Mouse (Mus musculus) E14TG2a.4 (cell line): ENCODE results near the gene Irx4.
A peak's percentile ranks its signal among the peaks of the same experiment; 100 is the strongest.

Source experiments
- H3K27me3 ChIP-seq: 2 replicates; pipeline ENCODE4 v1.6.1; 2014; ENCODE audit warnings: low read length, control low read depth; ENCODE audit not compliant: insufficient read depth
- H3K36me3 ChIP-seq: 2 replicates; pipeline ENCODE4 v1.6.1; 2014; ENCODE audit warnings: low read length, control low read depth; ENCODE audit not compliant: insufficient read depth
- H3K4me1 ChIP-seq: replicated peaks from 2 replicates; pipeline ENCODE4 v1.6.1; 2014; ENCODE audit warnings: low read depth, low read length, control low read depth
- H3K4me3 ChIP-seq: replicated peaks from 2 replicates; pipeline ENCODE4 v1.5.1; 2014; ENCODE audit warnings: mild to moderate bottlenecking, low read length
- H3K9me3 ChIP-seq: 2 replicates; pipeline ENCODE4 v1.6.1; 2014; ENCODE audit warnings: low read length, control low read depth
- CTCF ChIP-seq: conservative IDR thresholded peaks from 2 replicates; pipeline ENCODE4 v1.5.1; 2014; ENCODE audit warnings: low read length
- NANOG ChIP-seq: IDR thresholded peaks from 2 replicates; pipeline ENCODE4 v1.6.1; 2014; ENCODE audit warnings: borderline replicate concordance, low read length, mixed read lengths
- POU5F1 ChIP-seq: IDR thresholded peaks from 2 replicates; pipeline ENCODE4 v1.6.1; 2014; ENCODE audit warnings: low read length, borderline replicate concordance

Irx4 gene

GRCm38 (mm10) chr13:73259577-73260353 is 514 bp upstream of the Irx4 start:
- peaks cover 61% of the 10 kb centered on the region for H3K4me1 ChIP-seq
- H3K27me3 ChIP-seq, result peaks cover 95% of the 10 kb centered on the region
- no peak for TF ChIP-seq POU5F1
- peak; percentile 98 for TF ChIP-seq NANOG
- peak overlapping the region; percentile 74 for H3K4me3 ChIP-seq
- H3K9me3 ChIP-seq, result no peaks in the 10 kb centered on the region
- no peaks in the 10 kb centered on the region for H3K36me3 ChIP-seq

GRCm38 (mm10) chr13:73261036-73261730 is 904 bp downstream of the Irx4 start:
- Histone ChIP-seq H3K9me3 (no peaks in the 10 kb centered on the region), H3K36me3 (no peaks in the 10 kb centered on the region), H3K4me3 (peak overlapping the region; percentile 74), H3K4me1 (peaks cover 71% of the 10 kb centered on the region), H3K27me3 (peaks cover 95% of the 10 kb centered on the region)
- TF ChIP-seq POU5F1 (no peak), NANOG (no peak), CTCF (no peak)

DNA sequence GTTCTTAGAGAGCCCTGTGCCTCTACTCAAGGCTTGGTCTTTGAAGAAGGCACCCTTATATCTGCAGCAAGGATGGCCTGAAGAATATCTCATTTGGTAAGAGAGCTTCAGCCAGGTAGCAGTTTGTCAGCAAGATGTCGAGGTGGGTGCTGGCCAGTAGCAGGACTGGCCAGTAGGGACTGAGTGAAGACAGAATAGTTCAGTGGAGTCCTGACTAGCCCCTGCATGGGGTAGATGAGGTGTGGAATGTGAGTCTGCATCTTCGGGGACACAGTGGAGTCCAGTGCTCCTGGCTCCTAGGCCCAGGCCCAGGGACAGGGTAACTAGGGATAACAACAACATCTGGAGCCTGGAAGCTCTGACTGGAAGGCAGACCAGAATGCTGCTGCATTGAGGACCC is 1.6 kb downstream of the Irx4 start:
- TF ChIP-seq POU5F1, result no peak
- TF ChIP-seq NANOG, result no peak
- no peak for TF ChIP-seq CTCF
- Histone ChIP-seq H3K36me3 (no peaks in the 10 kb centered on the region), H3K27me3 (peaks cover 96% of the 10 kb centered on the region), H3K4me1 (peaks cover 71% of the 10 kb centered on the region), H3K9me3 (no peaks in the 10 kb centered on the region), H3K4me3 (no peak overlapping the region)

DNA sequence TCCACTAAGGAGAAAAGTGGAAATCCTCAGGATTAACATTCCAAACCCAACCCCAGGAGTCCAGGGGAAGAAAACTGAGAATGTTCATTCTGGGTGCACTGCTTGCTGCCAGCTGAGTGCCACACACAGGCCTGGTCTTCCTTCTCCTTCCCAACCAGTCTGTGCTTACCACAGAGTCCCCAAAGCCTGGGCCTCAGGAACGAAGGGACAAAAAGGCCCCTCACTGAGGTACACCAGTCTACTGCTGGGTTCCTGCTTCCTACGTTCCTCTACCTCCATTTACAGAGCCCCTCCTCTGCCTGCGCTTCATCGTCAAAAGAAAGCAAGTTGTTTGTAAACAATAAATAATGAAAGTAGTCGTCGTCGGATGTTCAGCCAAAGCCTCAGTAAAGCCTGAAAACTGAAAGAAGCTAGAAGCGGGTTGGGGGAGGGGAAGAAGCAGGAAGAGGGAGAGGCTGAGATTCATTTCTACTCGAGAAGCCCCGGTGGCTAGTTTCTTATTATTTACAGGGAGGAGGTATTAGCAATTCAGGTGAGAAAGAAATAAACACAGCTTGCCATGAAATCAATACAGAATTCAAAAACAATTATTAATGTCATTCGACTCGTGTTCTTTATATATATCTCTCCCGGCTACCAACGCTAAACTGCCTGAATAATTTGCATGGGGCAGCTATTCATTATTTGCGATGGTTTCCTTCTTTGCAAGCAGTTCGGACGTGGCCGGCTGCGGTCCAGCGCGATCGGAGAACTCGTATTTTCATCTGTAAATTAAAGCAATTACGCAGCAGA is 2.3 kb downstream of the Irx4 start:
- Histone ChIP-seq H3K4me1 (peaks cover 73% of the 10 kb centered on the region), H3K9me3 (no peaks in the 10 kb centered on the region)
- TF ChIP-seq NANOG (no peak), CTCF (no peak), POU5F1 (no peak)

DNA sequence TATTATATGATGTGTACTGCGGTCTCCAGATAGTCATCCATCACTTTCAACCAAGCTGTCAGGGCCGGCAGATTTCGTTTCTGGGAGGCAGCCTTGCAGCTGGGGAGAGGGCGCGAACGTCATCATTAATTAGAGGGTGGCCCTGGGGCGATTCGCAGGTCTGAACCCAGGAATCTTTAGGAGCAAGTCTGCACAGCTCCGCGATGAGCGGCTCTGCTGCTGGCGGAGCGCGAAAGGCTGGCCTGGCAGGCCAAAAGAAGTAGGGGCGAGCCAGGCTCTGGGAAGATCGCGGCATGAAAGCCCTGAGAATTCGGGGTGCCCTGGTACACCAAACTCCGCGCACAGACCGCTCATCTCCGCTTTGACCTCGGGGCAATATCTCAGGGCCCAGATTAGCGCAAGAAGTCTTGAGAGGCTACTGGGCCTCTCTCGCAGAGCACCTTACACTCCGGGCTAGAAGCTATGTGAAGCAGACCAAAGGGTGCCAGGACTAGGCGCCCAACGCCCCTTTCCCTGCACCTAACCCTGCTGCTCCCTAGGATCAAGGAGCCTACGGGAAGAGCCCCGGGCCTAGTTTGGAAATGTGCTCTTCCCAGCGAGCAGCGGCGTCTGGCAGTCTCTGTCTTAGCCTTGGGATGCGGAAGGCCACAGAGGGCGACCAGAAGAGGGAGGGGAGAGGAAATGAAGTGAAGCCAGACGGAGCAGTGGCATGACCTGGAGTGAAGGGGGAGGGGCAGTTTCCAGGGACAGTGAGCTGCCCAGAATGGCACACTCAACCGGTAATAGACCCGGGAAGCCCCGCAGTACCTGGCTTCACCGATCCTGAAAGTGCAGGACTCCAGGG is 3.1 kb downstream of the Irx4 start:
- no peaks in the 10 kb centered on the region for H3K36me3 ChIP-seq
- no peaks in the 10 kb centered on the region for H3K9me3 ChIP-seq
- peaks cover 96% of the 10 kb centered on the region for H3K27me3 ChIP-seq
- H3K4me3 ChIP-seq, result peak overlapping the region; percentile 53
- TF ChIP-seq POU5F1 (no peak), CTCF (no peak), NANOG (no peak)
- peaks cover 73% of the 10 kb centered on the region for H3K4me1 ChIP-seq

More for the DNA sequence above, 2.3 kb downstream of the Irx4 start:
- H3K4me3 ChIP-seq, result peak overlapping the region; percentile 53
- peaks cover 96% of the 10 kb centered on the region for H3K27me3 ChIP-seq
- H3K36me3 ChIP-seq, result no peaks in the 10 kb centered on the region

DNA sequence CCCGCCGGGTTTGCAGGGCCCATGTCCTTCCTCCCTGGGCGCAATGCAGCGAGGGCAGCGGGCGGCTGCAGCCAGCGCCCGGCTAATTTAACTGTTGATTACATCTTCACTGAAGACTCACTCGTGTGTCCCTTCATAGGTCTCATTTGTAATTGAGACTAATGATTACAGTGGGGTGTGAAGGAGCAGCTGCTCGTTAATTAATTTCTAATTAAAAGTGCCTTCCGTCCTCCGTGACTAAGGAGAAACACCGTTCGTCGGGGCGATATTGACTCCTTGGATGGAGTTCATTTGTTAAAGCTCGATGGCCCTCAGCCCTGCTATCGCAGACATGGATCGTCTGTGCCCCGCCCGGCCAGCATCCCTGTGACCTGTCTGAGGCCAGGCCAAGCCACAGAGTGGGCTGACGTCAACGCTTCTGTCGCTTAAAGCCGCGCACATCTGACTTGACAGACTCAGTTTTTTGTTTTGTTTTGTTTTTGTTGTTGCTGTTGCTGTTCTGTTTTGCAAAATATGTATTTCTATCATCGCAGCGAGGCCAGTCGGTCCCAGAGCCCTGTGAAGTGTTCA is 4.0 kb downstream of the Irx4 start:
- Histone ChIP-seq H3K4me1 (peaks cover 73% of the 10 kb centered on the region), H3K36me3 (no peaks in the 10 kb centered on the region), H3K27me3 (peaks cover 97% of the 10 kb centered on the region), H3K9me3 (no peaks in the 10 kb centered on the region), H3K4me3 (peak overlapping the region; percentile 53)
- no peak for TF ChIP-seq NANOG
- TF ChIP-seq CTCF, result no peak
- TF ChIP-seq POU5F1, result no peak

GRCm38 (mm10) chr13:73264831-73265230 is 4.6 kb downstream of the Irx4 start:
- Histone ChIP-seq H3K4me1 (peaks cover 73% of the 10 kb centered on the region), H3K36me3 (no peaks in the 10 kb centered on the region), H3K27me3 (peaks cover 97% of the 10 kb centered on the region), H3K9me3 (no peaks in the 10 kb centered on the region), H3K4me3 (peak overlapping the region; percentile 61)
- TF ChIP-seq CTCF (no peak), NANOG (no peak), POU5F1 (no peak)
